Mouse (Mus musculus) MN1 (cell line): ENCODE results near the gene P3h3.
A peak's percentile ranks its signal among the peaks of the same experiment; 100 is the strongest.

Experiments
- DNase-seq: peaks from one replicate; pipeline ENCODE4 v3.0.0-alpha.2; 2016; ENCODE audit warnings: low spot score

P3h3 gene

DNA sequence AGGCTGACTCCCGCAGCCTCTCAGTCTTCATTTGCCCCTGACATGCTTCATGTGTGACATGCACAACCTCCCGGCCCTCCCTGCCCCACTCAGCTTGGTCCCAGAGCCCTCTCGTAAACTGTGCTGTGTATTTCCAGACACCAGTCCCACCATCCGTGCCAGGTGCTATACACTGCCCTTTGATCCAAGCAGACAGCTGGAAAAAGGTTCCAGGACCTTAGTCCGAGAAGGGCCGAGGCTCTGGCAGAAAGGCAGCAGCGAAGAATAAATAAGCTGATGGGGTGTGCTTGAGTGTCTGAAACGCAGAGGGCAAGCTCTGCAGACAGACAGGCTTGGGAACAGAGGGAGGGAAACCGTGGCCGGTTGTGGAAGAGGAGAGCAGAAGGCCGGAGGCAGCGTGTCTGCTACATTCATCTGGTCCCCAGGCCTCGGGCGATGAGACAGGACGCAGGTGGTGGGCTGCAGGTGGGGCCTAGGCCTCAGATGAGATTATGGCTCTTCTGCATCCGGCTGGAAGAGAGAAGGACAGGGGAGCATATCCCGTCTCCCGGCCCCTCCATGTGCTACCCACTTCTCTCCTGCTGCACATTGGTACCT lies 8.3 kb upstream of the P3h3 start:
- no peak for DNase-seq

- DNase-seq = peak; percentile 76
These were observed 6.2 kb upstream of the P3h3 start, which contains the start of gene Gpr162 for GRCm38 (mm10) chr6:124863658-124864298. Gpr162 (minus strand) TSS chr6:124863983.

DNA sequence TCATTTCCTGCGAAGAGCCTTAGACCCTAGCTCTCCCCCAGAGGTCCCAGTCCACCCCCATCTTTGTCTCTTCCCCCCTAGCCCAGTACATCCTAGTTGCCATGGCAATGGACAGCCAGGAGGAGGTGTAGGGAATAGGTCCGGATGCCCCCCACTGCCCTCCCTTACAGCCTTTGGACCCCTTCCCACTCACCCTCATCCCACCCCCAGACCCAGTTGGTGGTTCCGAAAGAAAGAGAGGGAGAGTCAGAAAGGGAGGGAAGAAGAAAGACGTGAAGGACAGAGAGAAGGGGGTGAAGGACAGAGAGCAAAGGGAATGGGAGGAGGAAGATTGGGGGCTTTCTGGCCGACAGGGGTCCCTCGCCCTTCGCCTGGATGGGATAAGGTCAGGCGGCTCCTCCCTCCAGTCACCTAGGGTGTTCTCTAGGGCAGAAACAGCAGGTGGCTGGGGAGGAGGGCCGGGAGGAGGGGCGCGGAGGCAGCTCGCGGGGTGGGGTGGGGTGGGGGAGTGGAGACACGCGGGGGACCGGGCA lies 5.6 kb upstream of the P3h3 start:
- no peak for DNase-seq

DNA sequence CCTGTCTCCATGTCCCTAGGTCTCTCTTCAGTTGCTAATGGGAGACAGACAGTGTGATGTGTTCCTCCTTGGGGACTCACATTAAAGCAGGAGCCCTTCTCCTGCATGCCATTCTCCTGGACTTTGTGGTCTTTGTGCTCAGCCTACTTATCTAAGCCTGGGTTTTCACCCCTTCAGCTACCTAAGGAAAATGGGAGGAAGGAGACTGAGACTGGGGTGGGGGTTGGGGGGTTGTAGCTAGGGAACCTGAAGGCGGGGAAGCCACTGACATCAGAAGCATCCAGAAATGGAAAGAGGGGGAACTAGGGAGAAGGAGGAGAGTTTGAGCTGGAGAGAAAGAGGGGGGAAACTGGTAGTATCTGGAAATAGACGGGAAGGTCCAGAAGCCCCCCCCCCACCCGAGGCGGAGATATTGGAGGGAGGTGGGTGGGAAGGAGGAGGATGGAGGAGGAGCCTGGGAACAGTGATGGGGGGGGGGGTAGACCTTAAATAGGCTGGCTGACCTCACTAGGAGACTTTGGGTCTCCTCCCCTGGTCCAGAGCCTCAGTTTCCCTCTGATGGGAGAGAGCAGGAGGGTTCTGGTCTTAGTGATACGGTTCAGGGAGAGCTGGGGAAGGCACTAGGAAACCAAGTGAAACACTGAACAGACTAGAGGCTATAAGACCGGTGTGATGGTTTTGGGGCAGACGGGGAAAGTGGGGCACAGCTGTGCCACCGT lies 5.0 kb upstream of the P3h3 start:
- DNase-seq = no peak

- no peak for DNase-seq
These were observed 4.2 kb upstream of the P3h3 start for GRCm38 (mm10) chr6:124861802-124862201.

DNA sequence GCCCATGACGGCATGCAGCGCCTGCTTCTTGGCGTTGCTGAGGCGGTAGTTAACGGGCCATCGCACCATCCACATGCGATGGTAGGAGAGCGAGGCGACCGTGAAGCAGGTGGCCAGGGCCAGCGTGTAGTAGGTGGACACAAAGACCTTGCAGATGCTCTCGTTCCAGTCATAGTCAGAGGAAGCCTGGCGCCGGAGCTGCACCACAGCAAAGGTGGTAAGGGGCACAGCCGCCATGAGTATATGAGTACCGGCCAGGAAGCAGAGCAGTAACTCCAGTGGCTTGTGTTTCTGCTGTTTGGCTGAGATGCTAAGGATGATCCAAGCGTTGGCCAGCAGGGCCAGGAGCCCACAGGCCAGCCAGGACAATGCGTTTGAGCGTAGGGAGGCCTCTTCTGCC lies 3.7 kb upstream of the P3h3 start:
- no peak for DNase-seq

DNA sequence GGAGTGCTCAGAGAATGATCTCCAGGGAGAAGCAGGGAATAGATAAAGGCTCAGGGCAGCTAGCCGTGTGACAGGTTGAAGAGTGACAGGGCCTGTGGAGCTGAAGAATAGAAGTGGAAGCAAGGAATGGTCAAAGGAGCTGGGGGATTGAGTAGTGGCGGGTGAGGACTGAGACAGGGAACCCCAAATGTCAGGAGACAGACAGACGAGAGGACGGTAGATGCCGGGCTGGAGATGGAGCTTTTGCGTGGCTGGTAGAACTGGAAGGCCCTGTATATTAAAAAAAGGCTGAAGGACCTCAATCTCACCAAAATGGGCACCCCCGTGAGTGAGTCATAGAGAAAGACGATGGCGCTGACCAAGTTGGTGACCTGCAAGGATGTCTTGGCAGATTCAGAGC lies 3.0 kb upstream of the P3h3 start:
- no peak for DNase-seq

DNA sequence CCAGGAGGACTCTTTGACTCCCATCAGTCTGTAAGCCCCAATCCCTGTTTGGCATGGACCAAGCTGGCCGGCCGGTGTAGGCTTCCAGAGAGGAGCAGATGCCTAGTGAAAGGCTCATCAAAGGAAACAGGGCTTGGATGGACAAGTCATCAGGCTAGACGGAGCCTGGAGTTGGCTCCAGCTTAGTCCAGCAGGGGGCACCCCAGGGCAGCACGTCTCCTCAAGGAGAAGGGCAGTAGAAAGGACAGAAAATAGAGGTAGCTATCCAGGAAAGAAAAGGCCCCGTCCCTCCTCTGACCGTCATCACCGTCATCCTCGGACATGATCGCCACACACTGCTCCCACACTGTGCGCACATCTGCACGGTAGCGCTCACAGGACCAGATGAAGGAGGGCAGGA lies 2.2 kb upstream of the P3h3 start:
- peak; percentile 90 for DNase-seq

- no peak for DNase-seq
These were observed 1.2 kb upstream of the P3h3 start for GRCm38 (mm10) chr6:124858561-124859318.

- DNase-seq = no peak
These were observed 433 bp upstream of the P3h3 start for GRCm38 (mm10) chr6:124857840-124858530.

DNA sequence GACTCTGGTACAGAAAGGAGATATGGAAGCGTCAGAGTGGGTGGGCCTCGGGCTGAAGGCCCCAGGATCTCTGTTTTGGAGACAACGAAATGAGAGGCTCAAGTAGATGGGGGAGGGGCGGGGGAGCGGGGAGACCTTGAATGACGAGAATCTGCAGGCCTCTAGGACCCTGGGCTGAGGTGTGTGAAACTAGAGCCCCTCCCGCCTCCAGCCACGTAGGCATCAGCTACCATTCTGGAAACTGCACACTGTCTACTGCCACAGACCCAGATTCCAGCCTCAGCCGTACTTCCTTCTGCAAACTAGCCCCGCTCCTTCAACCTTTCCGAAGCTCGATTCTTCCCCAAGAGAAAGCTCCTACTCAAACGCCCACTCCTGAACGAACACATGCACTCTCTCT lies 1.2 kb downstream of the P3h3 start:
- no peak for DNase-seq

DNA sequence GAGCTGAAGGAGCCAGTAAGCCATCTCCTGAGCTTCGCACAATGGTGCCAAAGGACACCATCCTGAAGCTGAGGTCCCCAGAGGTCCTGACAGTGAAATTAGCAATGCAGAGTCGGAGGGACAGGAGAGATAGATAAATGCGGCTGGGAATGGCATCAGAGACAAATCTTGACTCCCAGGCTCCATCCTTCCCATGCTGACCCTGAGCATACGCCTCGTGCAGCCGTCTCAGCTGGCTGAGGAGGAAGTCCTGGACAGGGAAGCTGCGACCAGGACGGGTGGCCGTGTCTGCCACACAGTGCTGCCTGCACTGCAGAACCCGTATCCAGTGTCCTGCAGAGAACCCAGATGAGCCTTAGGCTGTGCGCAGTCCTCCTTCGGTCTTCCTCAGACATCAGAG lies 2.9 kb downstream of the P3h3 start:
- DNase-seq = no peak

DNA sequence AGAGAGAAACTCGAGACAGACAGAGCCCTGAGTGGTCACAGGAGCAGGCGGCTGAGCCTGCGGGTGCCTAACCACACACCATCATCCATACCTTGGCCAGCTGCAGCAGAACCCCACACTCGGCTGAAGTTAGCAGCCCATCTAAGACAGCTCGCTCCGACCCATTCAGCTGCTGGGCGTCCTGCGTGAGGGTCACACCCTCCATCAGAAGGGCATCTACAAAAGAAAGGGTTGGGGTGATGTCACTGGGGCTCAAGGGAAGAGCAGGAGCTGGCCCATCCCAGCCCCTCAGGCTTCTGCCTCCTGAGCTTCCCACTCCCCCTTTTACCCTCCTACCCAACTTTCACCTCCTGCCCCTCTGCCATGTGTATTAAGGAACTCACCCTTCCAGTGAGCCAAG lies 7.0 kb downstream of the P3h3 start:
- no peak for DNase-seq

GRCm38 (mm10) chr6:124847305-124847704 lies 10.2 kb downstream of the P3h3 start:
- peak; percentile 89 for DNase-seq

DNA sequence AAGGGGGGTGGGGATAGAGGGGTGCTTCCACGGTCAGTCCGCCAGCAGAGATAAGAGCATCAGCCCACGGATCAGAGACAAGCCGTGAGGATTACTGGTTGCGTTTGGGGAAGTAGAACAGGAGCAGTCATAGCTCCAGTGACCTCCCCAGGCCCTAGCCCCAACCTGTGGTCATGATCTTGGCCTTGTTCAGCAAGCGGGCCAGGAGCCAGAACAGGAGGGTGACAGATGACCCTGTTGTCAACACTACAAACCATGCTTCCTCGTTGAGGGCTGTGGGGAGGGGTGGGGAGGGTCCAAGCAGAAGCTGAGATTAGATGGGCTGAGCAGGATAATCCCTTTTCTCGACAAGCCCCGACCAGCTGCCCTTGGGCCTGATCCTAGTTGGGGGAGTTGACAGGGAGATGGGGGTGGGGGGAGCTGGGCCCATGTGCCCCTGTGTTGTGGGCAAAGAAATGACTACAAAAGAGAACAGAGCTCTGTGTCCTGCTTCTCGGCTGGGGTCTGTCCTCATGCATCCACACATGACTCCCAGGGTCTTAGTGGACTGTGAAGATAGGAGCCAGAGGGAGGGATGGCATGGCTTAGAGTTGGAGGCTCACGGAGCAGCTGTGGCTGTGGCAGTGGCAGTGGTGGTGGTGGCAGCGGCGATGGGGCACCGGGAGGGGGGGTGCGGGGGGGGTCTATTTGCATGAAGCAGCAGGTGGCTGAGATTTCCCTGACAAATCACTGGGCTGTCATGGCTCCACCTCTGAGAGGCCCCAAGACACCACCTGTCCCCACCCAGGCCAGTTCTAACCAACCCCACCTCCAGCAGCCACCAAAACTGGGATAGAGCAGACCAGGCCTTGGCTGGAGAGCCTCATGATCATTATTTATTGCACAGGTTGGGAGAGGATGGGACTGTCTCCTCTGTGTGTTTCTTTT lies 17.0 kb downstream of the P3h3 start, which contains the start of gene Gnb3:
Gnb3 (minus strand) TSS at position 35 of the 927 bp plus-strand sequence.
- peak; percentile 32 for DNase-seq

DNA sequence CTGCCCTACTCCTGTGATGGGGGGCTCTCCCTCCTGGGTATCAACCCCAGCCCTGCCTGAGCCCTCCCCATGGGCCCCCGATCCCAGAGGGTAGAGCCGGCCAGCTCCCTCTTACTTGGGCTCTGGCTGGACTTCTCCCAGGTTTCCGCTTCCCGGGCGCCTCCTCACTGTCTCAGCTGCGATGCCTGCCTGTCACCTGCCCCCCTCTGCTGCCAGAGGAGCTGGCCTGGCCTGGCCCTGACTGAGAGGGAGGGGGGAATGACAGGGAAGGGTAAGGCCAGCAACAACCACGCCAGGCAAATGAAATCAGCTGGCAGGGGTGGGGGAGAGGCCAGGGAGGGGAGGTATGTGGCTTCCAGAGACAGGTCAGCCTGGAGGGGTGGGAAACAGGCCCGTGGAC lies 17.7 kb downstream of the P3h3 start:
- DNase-seq = peak; percentile 67

DNA sequence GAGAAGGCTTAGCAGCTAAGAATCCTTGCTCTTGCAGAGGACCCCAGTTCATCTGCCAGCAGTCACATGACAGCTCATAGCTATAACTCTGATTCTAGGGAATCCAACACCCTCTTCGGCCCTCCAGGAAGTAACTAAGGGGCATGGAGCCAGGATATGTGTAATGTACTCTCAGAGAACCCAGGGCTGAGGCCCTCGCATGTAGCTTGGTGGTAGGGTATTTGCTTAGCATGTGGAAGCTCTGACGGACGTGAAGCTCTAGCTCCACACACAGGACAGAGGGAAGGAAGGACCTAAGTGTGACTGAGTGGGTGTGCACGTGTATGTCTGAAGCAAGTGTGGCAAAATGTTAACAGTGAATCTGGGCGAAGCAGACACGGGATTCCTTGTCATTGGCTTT lies 21.1 kb downstream of the P3h3 start:
- no peak for DNase-seq

DNA sequence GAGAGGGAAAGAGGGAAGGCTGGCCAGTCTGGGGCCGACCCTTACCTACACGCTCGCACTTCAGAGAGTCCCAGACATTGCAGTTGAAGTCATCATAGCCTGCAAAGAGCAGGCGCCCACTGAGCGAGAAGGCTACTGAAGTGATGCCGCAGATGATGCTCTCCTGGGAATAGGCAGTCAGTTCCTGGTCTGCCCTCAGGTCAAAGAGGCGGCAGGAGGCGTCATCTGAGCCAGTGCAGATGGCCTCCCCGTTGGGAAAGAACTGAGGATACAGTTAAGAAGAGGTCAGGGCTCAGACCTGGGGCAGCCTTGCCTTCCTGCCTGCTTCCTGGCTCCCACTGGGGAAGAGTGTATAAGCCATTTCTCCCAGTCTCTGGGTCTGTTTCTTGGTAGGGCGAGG lies 22.0 kb downstream of the P3h3 start:
- DNase-seq = peak; percentile 68

- DNase-seq = no peak
These were observed 23.0 kb downstream of the P3h3 start for GRCm38 (mm10) chr6:124834512-124835081.

DNA sequence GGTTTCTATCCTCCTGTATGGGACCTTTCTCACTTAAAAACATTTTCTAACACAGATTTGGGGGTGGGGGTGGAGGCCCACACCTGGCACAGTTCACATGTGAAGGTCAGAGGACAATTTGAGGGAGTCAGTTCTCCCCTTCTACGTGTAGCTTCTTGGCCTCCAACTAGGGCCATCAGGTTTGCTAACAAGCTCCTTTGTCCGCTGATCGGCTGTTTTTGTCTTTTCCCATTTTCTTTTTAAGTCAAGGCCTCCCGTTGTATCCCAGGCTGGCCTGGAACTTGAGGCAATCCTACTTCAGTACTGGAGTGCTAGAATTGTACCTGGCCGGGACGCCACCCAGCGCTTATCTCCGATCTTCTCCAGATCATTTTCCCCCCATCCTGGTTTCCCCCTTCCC lies 25.9 kb downstream of the P3h3 start:
- no peak for DNase-seq
